Mouse (Mus musculus) forebrain, embryonic 14.5 days (tissue): Measurements from ENCODE around the gene Elfn1. TPM values are rescaled to one million over a fixed set of nuclear protein-coding genes. Genes with fewer than 3 reads are reported as not detected.
A peak's percentile ranks its signal among the peaks of the same experiment; 100 is the strongest.

Source experiments
- ATAC-seq: fragments of 200-750 bp; cut with Nextera tagmentation; 2 replicates; pipeline ENCODE4 v1.8.0; 2017; ENCODE audit warnings: mild to moderate bottlenecking, moderate library complexity
- DNase-seq: peaks from one replicate; pipeline ENCODE4 v3.0.0-alpha.2; 2015; ENCODE audit warnings: low spot score
- H3K27ac ChIP-seq: fragments of 300-500 bp; sonication (generic); 2 replicates; pipeline ENCODE4 v1.5.1; 2014; ENCODE audit warnings: low read depth, mild to moderate bottlenecking, control low read depth, low read length, moderate library complexity
- H3K27me3 ChIP-seq: fragments of 300-500 bp; sonication (generic); replicated peaks from 2 replicates; pipeline ENCODE4 v1.6.1; 2014; ENCODE audit warnings: low read length, control low read depth, mixed read lengths; ENCODE audit not compliant: control insufficient read depth, insufficient read depth
- H3K36me3 ChIP-seq: fragments of 300-500 bp; sonication (generic); 2 replicates; pipeline ENCODE4 v1.6.1; 2014; ENCODE audit warnings: low read length, control low read depth; ENCODE audit not compliant: control insufficient read depth, insufficient read depth
- H3K4me1 ChIP-seq: fragments of 300-500 bp; sonication (generic); 2 replicates; pipeline ENCODE4 v1.6.1; 2014; ENCODE audit warnings: antibody characterized with exemption, low read length, control low read depth; ENCODE audit not compliant: control insufficient read depth, insufficient read depth
- H3K4me2 ChIP-seq: fragments of 300-500 bp; sonication (generic); 2 replicates; pipeline ENCODE4 v1.6.1; 2014; ENCODE audit warnings: mild to moderate bottlenecking, control low read depth, low read length
- H3K4me3 ChIP-seq: fragments of 300-500 bp; sonication (generic); 2 replicates; pipeline ENCODE4 v1.5.1; 2014; ENCODE audit warnings: low read depth, low read length, control low read depth
- H3K9ac ChIP-seq: fragments of 300-500 bp; sonication (generic); 2 replicates; pipeline ENCODE4 v1.6.1; 2014; ENCODE audit warnings: mild to moderate bottlenecking, low read length, control low read depth, moderate library complexity
- H3K9me3 ChIP-seq: fragments of 300-500 bp; sonication (generic); replicated peaks from 2 replicates; pipeline ENCODE4 v1.6.1; 2016; ENCODE audit warnings: low read length, control low read depth, mixed read lengths; ENCODE audit not compliant: control insufficient read depth
- WGBS: fragments of 180-500 bp; shearing (Covaris S2); extraction: QIAGEN DNeasy Blood & Tissue Kit; methylation state at CpG from one replicate; pipeline ENCODE4 v1.1.7; 2014; 5-methylcytosine and 5-hydroxymethylcytosine counted together
- polyA plus RNA-seq: library from polyadenylated mRNA; unstranded; fragments of >200 nt; fragmentation: Nextera tagmentation; extraction: Ambion mirVana; gene quantifications from 2 replicates; pipeline ENCODE4 v1.2.1, GENCODE M21; 2014

Gene Elfn1
- polyA plus RNA-seq, 1 experiment from 2014 or later: 1.7 TPM

- Histone ChIP-seq H3K27ac (no peak overlapping the region), H3K36me3 (no peaks in the 10 kb centered on the region), H3K9ac (no peak overlapping the region), H3K4me2 (0 out of 2 replicates have a peak overlapping the region, but pooled peaks have one; percentile 19), H3K27me3 (no peaks in the 10 kb centered on the region), H3K4me1 (peaks cover 24% of the 10 kb centered on the region), H3K4me3 (no peak overlapping the region), H3K9me3 (no peaks in the 10 kb centered on the region)
- DNase-seq (peak; percentile 48), ATAC-seq (no peak)
- 1% methylated on average over 12 of the region's 12 CpGs for WGBS
Observed at GRCm38 (mm10) chr5:139930927-139931351, 23.2 kb downstream of the Elfn1 start.

- no peak overlapping the region for H3K4me3 ChIP-seq
- WGBS: 31% methylated on average over 15 of the region's 15 CpGs
- no peak overlapping the region for H3K27ac ChIP-seq
- 0 out of 2 replicates have a peak overlapping the region, but pooled peaks have one; percentile 12 for H3K4me2 ChIP-seq
- ATAC-seq: peak; percentile 77
- peaks cover 24% of the 10 kb centered on the region for H3K4me1 ChIP-seq
- peak; percentile 68 for DNase-seq
- H3K27me3 ChIP-seq: no peaks in the 10 kb centered on the region
- no peaks in the 10 kb centered on the region for H3K36me3 ChIP-seq
- no peak overlapping the region for H3K9ac ChIP-seq
- H3K9me3 ChIP-seq: no peaks in the 10 kb centered on the region
Observed at GRCm38 (mm10) chr5:139931947-139932540, 24.3 kb downstream of the Elfn1 start.

DNA sequence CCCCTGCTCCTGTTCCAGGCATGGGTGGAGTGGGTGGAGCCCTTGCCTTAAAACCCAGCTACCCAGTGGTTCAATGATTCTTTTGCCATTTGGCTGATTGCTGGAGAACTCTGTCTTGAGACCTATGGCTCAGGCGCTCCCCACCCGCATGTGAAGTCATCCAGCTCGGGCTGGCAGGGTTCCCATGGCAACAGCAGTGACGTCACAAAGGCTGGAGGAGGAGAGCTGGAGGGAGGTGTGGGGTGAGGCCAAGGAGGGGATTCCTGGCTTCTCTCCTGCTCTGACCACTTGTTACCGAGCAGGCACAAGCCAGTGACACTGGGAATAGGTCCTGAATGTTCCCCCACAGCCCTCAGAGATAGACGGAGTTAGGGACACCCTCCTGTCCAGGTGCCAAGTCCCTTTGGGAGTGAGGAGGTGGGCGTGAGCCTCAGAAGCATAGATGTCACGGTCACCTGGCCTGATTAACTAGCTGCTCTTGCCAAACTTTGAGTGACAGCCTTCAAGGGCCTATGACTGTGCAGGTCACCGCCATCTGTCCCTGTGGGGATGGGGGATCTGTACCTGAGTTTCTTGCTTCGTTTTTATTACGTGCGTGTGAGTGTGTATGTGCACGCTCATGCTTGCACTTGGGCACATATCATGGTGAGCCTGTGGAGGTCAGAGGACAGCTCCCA lies 25.0 kb downstream of the Elfn1 start:
- WGBS: 33% methylated on average over 13 of the region's 13 CpGs
- Histone ChIP-seq H3K4me2 (no peak overlapping the region), H3K9ac (0 out of 2 replicates have a peak overlapping the region, but pooled peaks have one; percentile 8)

GRCm38 (mm10) chr5:139933476-139933875 lies 25.7 kb downstream of the Elfn1 start:
- DNase-seq (no peak), ATAC-seq (no peak)
- Histone ChIP-seq H3K27me3 (no peaks in the 10 kb centered on the region), H3K4me3 (no peak overlapping the region), H3K9me3 (no peaks in the 10 kb centered on the region), H3K4me2 (no peak overlapping the region), H3K9ac (no peak overlapping the region), H3K4me1 (peaks cover 24% of the 10 kb centered on the region), H3K36me3 (no peaks in the 10 kb centered on the region), H3K27ac (no peak overlapping the region)
- WGBS: 44% methylated on average over 7 of the region's 7 CpGs

More for the DNA sequence above, 25.0 kb downstream of the Elfn1 start:
- Histone ChIP-seq H3K4me3 (no peak overlapping the region), H3K27ac (0 out of 2 replicates have a peak overlapping the region, but pooled peaks have one; percentile 27), H3K4me1 (peaks cover 24% of the 10 kb centered on the region), H3K9me3 (no peaks in the 10 kb centered on the region), H3K27me3 (no peaks in the 10 kb centered on the region), H3K36me3 (no peaks in the 10 kb centered on the region)
- DNase-seq (peak; percentile 90), ATAC-seq (peak; percentile 70)

- Histone ChIP-seq H3K4me3 (no peak overlapping the region), H3K36me3 (no peaks in the 10 kb centered on the region), H3K9ac (no peak overlapping the region), H3K4me2 (no peak overlapping the region), H3K27ac (no peak overlapping the region), H3K4me1 (peaks cover 18% of the 10 kb centered on the region), H3K27me3 (no peaks in the 10 kb centered on the region), H3K9me3 (no peaks in the 10 kb centered on the region)
- 87% methylated on average over 13 of the region's 13 CpGs for WGBS
- ATAC-seq (no peak), DNase-seq (no peak)
Observed at GRCm38 (mm10) chr5:139936431-139936830, 28.7 kb downstream of the Elfn1 start.

DNA sequence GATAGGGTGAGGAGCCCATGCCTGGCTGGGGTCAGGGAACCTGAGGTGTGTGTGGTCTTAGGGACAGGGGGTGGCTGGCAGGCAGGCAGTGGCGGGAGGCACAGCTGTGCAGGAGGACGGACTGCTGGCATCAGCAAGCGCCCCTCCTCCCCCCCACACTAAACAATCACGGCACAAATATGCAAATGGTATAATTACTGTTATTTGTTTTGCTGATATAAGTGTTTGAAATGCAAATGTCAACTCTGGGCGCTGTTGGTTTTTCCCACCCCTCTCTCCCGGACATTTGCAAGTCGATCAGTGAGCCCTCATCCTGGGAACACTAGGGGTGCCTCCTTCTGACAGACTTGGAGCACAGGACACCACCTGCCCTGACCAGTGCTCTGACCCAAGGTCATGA lies 37.0 kb downstream of the Elfn1 start:
- DNase-seq: peak; percentile 64
- Histone ChIP-seq H3K9me3 (no peaks in the 10 kb centered on the region), H3K27ac (peak overlapping the region; percentile 41; the same call in 1 of the 2 replicates), H3K4me1 (0 out of 2 replicates have a peak, but pooled peaks cover 2% of the 10 kb centered on the region), H3K27me3 (no peaks in the 10 kb centered on the region), H3K4me3 (no peak overlapping the region), H3K4me2 (no peak overlapping the region), H3K9ac (no peak overlapping the region), H3K36me3 (no peaks in the 10 kb centered on the region)
- 26% methylated on average over 7 of the region's 7 CpGs for WGBS
- ATAC-seq: peak; percentile 71

DNA sequence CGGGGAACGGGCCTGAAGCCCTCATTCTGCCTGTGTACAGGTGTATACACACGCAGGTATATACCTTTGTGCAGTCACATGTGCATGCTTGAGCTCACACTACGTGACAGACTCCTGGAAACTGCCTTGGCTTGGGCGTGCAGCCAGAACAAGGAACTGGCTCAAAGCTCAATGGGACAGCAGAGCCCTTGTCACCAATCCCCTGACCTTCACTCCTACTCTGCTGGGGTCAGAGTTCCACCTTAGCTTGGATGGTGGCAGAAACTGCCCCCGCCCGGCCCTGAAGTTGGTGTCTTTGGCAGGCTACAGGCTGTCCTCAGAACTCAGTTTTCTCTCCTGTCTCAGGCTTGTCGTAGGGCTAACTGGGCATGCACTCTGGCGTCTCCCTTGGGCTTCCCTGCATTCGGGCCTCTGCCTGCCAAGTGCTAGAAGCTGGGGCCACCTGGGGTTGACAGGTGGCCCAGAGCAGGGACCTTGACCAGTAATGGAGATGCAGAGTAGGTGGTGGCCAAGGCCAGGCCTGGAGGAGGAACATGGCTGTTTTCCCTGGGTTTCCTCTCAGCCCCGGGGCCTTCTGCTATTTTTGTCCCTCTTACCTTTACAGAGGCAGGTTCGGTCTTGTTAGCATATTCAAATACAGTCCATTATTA lies 38.1 kb downstream of the Elfn1 start:
- DNase-seq (no peak), ATAC-seq (no peak)
- WGBS: 63% methylated on average over 12 of the region's 12 CpGs
- Histone ChIP-seq H3K4me3 (no peak overlapping the region), H3K27me3 (no peaks in the 10 kb centered on the region), H3K36me3 (no peaks in the 10 kb centered on the region), H3K9ac (no peak overlapping the region), H3K9me3 (no peaks in the 10 kb centered on the region), H3K4me2 (no peak overlapping the region), H3K27ac (no peak overlapping the region), H3K4me1 (0 out of 2 replicates have a peak, but pooled peaks cover 2% of the 10 kb centered on the region)

DNA sequence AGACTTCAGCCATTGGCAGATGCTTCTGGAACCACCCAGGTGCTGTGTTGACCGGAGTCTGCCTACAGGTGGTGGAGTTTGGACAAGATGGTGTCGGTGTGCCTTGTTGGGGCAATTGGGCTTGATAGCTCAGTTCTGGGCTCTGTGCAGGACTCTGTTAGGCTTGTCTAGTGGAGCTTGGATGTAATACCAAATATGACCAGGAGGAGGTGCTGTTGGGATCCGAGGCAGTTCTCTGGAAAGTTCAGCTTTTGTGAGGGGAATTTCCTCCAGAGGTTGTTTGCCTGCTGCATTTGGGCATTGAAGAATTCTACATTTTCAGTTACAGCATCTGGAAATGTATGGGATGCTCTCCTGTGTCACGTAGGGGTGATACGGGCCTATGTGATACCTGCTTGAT lies 39.7 kb downstream of the Elfn1 start:
- H3K4me3 ChIP-seq: no peak overlapping the region
- ATAC-seq: no peak
- DNase-seq: no peak
- H3K4me1 ChIP-seq: 0 out of 2 replicates have a peak, but pooled peaks cover 2% of the 10 kb centered on the region
- no peaks in the 10 kb centered on the region for H3K36me3 ChIP-seq
- H3K4me2 ChIP-seq: no peak overlapping the region
- no peaks in the 10 kb centered on the region for H3K9me3 ChIP-seq
- 91% methylated on average over 5 of the region's 5 CpGs for WGBS
- H3K9ac ChIP-seq: no peak overlapping the region
- no peak overlapping the region for H3K27ac ChIP-seq
- no peaks in the 10 kb centered on the region for H3K27me3 ChIP-seq
